In genomic region chr19:23379752-23380504, GRCm38 (mm10) we compare ENCODE assay signal across 11 mouse cellular contexts.
"Had no signal": no experiment of that assay in that cellular context is flagged by ENCODE, and none has a peak within 500 bp of the region (broad histone marks: within the 10 kb centered on the region; RNA-seq: fewer than 3 reads in every experiment).

No protein-coding gene starts in this region.

- H3K27me3 ChIP-seq: limb, embryonic 12.5 days; liver, embryonic 13.5 days; midbrain, embryonic 13.5 days; neural tube, embryonic 12.5 days had no signal

- ATAC-seq: intestine, postnatal 0 days; liver, postnatal 0 days; midbrain, embryonic 13.5 days had no signal

- H3K4me1 ChIP-seq: limb, embryonic 12.5 days; liver, embryonic 13.5 days had no signal

- H3K9ac ChIP-seq: limb, embryonic 12.5 days; liver, embryonic 13.5 days; liver, postnatal 0 days; midbrain, embryonic 13.5 days; neural tube, embryonic 12.5 days had no signal

- H3K4me2 ChIP-seq: limb, embryonic 12.5 days; liver, embryonic 13.5 days; midbrain, embryonic 13.5 days; neural tube, embryonic 12.5 days had no signal

- H3K27ac ChIP-seq: left cerebral cortex, adult 2 months; limb, embryonic 12.5 days; liver, embryonic 13.5 days; midbrain, embryonic 13.5 days; neural tube, embryonic 12.5 days had no signal

- H3K9me3 ChIP-seq: limb, embryonic 12.5 days; liver, embryonic 13.5 days; midbrain, embryonic 13.5 days; neural tube, embryonic 12.5 days had no signal

- DNase-seq: kidney, adult 9 months; kidney, postnatal 14 days; liver; liver, embryonic 13.5 days; liver, postnatal 0 days; thymus, postnatal 36 days had no signal

- H3K4me3 ChIP-seq: left cerebral cortex, adult 2 months; limb, embryonic 12.5 days; liver, embryonic 13.5 days; midbrain, embryonic 13.5 days; neural tube, embryonic 12.5 days had no signal

- H3K36me3 ChIP-seq: limb, embryonic 12.5 days; liver, embryonic 13.5 days; midbrain, embryonic 13.5 days; neural tube, embryonic 12.5 days had no signal
